Mouse (Mus musculus) cerebellum, adult 18-20 months (tissue): ENCODE measurements around the gene Fbxl20.
"Not testable (repeated sequence)": the region's sequence is repeated elsewhere in the genome, so short reads cannot be mapped to it uniquely, and the experiment has no call there.

Source experiments
- DNase-seq, 2 experiments: peaks; one replicate each; pipeline ENCODE4 v3.0.0; 2021

Gene Fbxl20

GRCm38 (mm10) chr11:98149786-98150624, at the start of gene Fbxl20:
Gene Fbxl20 (minus strand): TSS chr11:98150403.
- peak; percentile 91 to 95 for DNase-seq

GRCm38 (mm10) chr11:98192901-98193805, 43.0 kb upstream of the Fbxl20 start, which contains the start of gene Med1:
Gene Med1 (minus strand): TSS chr11:98193293.
- DNase-seq = peak; percentile 85 to 91

DNA sequence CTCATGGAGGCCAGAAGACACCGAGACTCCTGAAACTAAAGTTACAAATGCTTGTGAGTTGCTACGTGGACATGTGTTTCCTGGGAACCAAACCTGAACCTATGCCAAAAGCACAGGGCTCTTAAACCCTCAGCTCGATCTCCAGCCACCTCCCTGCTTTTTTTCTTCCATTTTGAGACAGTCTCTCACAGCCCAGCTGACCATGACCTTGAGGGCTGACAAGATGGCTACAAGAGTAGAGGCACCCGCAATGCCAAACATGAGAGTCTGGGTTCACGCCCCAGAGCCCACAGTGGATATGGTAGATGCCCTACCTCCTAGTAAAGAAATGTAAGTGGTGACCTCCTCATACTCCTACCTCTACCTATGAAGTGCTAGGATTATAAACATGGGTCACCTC, 40.6 kb upstream of the Fbxl20 start:
- DNase-seq = no peak

DNA sequence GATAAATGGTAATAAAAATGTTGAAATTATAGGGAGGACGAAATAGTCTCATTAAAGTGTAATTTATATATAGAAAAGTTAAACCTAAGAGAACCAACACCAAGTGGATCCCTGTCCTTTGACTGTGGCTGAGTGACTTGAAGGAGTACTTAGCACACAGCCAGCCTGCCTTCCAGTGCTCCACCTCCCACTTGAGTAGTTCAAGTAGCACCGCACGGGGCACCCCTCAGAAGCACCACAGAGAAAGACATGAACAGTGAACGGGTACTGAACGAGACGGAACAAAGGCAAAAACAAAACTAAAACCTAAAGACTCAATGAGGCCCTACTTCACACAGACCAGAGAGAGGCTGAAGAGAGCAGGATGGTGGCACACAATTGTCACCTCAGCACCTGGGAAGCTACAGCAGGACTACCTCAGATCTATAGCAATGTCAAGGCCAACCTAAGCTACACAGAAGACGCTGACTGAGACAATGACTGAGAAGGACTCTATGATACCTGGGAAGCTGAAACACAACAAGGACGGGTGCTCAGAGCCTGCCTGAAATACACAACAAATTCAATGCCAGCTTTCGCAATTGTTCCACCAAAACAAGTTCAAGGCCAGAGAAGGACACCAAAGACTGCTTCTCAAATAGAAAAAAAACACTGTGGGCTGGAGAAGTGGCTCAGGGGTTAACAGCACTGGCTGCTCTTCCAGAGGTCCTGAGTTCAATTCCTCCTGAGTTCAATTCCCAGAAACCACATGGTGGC, 37.6 kb upstream of the Fbxl20 start:
- DNase-seq = no peak

DNA sequence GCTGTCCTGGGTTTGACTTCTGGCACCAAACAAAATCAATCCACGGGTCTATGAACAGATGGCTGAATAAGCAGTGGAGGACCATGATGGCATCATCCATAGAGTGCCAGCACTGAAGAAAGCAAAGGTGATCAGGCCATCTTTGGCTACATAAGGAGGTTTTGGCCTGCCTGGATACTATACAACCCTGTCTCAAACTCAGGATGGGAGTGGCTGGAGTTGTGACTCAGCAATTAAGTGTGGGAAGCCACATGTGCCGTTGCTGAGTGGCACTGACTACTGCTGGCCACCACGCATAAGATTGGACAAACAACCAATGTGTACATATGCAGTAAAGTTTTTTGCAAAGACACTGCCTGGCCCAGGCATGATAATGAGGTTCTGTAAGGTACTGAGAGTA, 31.9 kb upstream of the Fbxl20 start:
- not testable (repeated sequence) for DNase-seq

DNA sequence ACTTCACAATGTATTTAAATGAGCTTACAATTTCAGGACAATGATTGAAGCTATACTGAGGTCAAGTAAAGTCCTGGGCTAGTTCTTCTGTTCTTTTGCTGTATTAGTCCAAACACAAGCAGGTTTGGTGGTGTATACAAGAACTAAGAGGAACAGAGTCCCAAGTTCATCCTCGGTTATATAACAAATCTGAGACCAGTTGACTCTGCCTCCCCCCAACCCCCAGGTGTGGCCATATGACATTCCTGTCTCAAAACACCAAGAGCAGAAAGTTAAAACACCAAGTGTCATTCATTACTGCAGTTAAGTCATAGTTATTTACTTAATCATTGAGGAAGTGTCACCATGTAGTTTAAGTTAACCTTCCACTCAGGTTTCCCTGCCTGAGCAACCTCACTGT, 18.2 kb upstream of the Fbxl20 start:
- no peak for DNase-seq

DNA sequence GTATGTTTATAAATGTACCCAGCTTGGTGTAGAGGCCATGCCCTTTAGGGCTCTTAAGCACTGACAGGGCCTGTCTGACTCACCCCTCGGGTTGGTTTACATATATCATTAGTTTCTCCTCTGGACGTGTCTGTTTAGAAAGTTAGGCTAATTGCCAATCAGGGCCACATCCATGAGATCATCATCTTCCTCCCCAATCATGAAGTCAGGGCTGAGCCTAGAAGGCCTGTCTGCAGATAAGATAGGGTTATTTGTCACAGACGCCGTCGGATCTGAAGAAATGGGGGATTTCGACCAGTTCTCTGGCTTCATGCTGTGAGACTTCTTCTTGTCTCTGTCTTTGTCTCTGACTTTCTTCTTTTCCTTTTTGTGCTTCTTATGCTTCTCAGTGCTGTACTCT, 4.9 kb upstream of the Fbxl20 start:
- no peak for DNase-seq

GRCm38 (mm10) chr11:98150625-98151156, 488 bp upstream of the Fbxl20 start:
- DNase-seq = no peak

GRCm38 (mm10) chr11:98149304-98149750, 876 bp downstream of the Fbxl20 start:
- peak; percentile 92 to 94 for DNase-seq

DNA sequence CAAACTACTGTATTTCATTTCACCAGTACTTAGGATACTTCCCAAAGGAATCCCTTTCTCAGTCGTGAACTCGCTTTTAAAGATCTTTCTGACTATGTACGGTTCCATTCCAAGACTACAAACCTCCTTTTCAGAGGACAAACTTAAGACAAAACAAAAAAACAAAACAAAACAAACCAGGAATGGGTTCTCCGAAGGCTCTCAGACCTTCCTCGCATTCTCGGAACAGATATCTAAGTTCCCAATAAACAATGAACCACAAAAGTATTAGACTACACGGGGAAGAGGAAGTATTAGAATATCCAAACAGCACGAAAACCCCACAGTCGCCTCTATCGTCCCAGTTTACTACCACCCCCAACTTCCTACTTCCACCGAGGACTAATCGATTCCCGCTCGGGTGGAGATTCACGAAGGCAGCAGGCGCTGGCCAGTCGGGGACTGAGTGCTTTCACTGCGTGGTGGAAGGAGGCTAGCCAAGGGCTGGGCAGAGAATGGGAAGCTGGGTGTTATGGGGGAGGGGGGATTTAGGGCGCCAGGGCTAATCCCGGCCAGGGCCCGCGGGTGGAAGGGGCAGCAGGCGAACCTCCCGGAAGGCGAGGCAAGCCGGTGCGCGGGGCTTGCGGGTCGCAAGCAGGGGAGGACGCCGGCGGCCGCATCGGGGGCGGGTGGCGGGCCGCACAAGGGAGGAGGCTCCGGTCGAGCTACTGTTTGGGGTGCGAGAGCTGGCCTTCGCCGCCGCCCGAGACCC, 1.5 kb downstream of the Fbxl20 start:
- DNase-seq = peak in 1 of 2 experiments; percentile 59

- no peak for DNase-seq
Observed at GRCm38 (mm10) chr11:98145856-98146255, 4.3 kb downstream of the Fbxl20 start.

GRCm38 (mm10) chr11:98142545-98142944, 7.7 kb downstream of the Fbxl20 start:
- no peak for DNase-seq

- no peak for DNase-seq
Observed at GRCm38 (mm10) chr11:98138894-98139293, 11.3 kb downstream of the Fbxl20 start.

DNA sequence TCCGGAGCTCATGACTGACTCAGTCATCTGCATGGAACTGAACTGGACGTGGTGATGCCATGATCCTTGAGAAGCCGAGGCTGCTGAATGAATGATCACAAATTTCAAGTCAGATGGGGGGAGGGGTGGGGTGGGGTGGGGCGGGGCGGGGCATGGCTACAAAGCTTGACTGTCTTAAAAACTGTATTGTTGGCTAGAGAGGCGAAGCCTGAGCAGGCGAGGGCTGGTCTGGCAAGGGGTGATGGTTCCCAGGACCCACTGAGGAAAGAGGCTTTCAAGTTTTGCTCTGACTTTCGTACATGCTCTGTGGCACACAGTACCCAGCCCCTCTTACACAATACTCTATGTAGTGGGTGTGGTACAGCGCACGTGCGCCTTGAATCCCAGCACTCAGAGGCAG, 12.4 kb downstream of the Fbxl20 start:
- DNase-seq = no peak

DNA sequence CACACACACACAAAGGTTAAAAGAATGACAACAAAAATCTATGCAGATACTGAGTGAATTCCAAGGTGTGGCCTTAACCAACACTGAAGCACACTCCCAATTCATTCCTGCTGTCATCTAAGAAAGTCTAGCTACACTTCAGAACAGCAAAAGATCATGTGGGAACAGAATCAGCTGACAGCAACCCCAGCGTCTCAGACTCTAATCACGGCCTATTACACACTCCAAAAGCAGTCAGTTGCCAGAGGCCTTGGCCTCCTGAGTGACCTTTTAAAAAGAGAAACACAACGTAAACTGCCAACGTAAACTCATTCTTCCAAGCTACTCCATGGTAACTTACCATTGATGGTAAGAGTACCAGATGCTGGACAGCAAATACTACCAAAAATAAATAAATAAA, 15.3 kb downstream of the Fbxl20 start:
- DNase-seq = no peak

GRCm38 (mm10) chr11:98123424-98123823, 26.8 kb downstream of the Fbxl20 start:
- DNase-seq = no peak

- DNase-seq = no peak
Observed at GRCm38 (mm10) chr11:98114363-98114762, 35.8 kb downstream of the Fbxl20 start.

DNA sequence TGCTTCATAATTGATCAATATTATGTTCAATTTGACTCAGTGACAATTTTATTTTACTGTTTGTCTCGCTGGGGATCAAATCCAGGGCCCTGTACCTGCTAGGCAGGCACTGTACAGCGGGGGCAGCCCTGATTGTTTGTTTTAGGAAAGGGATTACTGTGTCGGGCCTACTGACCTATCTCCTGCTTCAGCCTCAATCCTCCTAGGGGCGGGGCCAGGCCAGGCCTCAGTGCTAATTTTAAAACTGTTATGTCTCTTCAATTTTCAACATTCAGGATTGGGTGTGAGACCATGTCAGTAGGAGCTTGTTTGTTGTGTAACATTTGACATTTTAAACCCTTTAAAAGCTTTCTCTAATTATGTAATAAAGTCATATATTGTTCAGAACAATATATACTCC, 36.7 kb downstream of the Fbxl20 start:
- no peak for DNase-seq

- DNase-seq = no peak
Observed at GRCm38 (mm10) chr11:98109706-98110105, 40.5 kb downstream of the Fbxl20 start.

DNA sequence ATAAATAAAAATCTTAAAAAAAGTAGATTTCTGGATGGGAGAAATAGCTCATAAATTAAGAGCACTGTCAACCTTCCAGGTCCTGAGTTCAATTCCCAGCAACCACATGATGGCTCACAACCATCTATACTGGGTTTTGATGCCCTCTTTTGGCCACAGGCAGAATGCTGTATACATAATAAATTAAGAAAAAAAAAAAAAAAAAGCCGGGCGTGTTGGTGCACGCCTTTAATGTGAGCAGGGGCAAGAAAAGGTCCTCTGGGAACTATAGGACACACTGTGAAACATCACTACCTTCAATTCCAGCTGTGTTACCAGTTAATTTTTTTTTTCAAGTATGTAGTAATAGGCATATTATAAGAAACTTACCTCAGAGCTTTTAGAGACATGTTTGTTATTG, 48.9 kb downstream of the Fbxl20 start:
- no peak for DNase-seq

GRCm38 (mm10) chr11:98090583-98090982, 59.6 kb downstream of the Fbxl20 start:
- DNase-seq = no peak

DNA sequence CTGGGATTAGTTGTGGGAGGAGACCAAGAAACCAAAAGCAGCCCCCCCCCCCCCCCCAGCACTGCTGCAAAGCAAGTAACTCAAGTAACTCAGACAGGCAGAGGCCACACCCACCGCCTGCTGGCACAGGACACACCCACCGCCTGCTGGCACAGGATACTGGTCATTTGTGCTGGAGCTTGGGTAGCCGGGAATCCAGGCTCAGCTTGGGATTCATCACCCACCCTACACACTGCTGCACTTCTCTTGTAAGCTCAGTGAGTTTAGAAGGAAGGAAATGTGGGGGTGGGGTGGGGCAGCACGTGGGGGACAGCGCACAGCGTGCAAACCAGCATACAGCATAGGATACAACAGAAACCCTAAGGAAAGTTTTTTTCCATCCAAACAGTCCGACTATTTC, 62.0 kb downstream of the Fbxl20 start:
- peak in 1 of 2 experiments; percentile 21 for DNase-seq
